Mouse (Mus musculus): Measurements from ENCODE around the gene Tgfbr2. TPM values are rescaled to one million over a fixed set of nuclear protein-coding genes. Genes with fewer than 3 reads are reported as not detected.

The Tgfbr2 gene
- total and polyA plus RNA-seq, 3 experiments: 19.6 to 46.3 (median 42.8) TPM

DNA sequence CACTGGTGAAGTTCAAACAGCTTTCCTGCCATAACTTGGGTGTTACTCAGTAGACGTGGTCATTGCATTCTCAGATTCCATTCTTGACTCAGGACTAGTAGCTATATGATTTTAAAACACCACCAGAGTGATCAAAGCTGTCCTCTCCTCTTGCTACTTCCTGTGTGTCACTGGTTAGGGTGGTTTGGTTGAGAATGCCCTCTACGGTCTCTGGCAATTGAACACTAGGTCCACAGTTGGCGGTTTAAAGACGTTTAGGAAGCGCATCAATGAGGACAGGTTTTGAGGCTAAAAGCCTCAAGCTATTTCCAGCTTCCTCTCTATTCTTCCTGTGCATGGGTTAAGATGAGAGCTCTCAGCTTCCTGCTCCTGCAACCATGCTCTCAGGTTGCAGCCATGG is 6.4 kb upstream of the Tgfbr2 start:
- Histone ChIP-seq H3K27ac (ENCODE audit: insufficient read depth, low read depth) (no peak overlapping the region), H3K79me2 (replicated peaks; ENCODE audit: control insufficient read depth, extremely low read depth, insufficient read depth, poor library complexity, severe bottlenecking) (no peaks in the 10 kb centered on the region), H3K36me3 (replicated peaks in 1 of 2; ENCODE audit: control insufficient read depth in 1 of 2, insufficient read depth in 1 of 2, low read length in 1 of 2) (peaks cover 0 to 4% of the 10 kb centered on the region in 2 experiments), H3K4me3 (replicated peaks in 1 of 3; ENCODE audit: low read depth in 2 of 3, low read length in 2 of 3, poor library complexity in 1 of 3) (no peak overlapping the region), H3K4me1 (ENCODE audit: control insufficient read depth in 1 of 2, insufficient read depth in 2 of 2) (peaks cover 13 to 51% of the 10 kb centered on the region in 2 experiments), H3K27me3 (replicated peaks) (no peaks in the 10 kb centered on the region), H3K4me2 (ENCODE audit: insufficient read depth, low read depth, poor library complexity, severe bottlenecking) (no peak overlapping the region), H3K9ac (ENCODE audit: insufficient read depth, low read depth) (no peak overlapping the region), H3K9me3 (replicated peaks; ENCODE audit: low read length) (no peaks in the 10 kb centered on the region)
- TF ChIP-seq JUND (conservative IDR thresholded peaks at IDR 0.05; ENCODE audit: low read depth, low read length) (no peak), MEF2A (IDR thresholded peaks at IDR 0.05; ENCODE audit: borderline replicate concordance, low read depth, low read length) (no peak), ZMIZ1 (IDR thresholded peaks at IDR 0.05; ENCODE audit: low read depth, low read length) (no peak), GABPA (IDR thresholded peaks at IDR 0.05; ENCODE audit: insufficient replicate concordance, low read depth, low read length) (no peak), USF2 (conservative IDR thresholded peaks at IDR 0.05; ENCODE audit: low read depth, low read length) (no peak), KAT2A (IDR thresholded peaks at IDR 0.05; ENCODE audit: insufficient replicate concordance, low read length) (no peak), NRF1 (IDR thresholded peaks at IDR 0.05; ENCODE audit: low read depth, low read length) (no peak), POLR2A (IDR thresholded peaks at IDR 0.05; ENCODE audit: low read depth, low read length) (no peak), EP300 (IDR thresholded peaks at IDR 0.05; ENCODE audit: low read length) (no peak), SIN3A (IDR thresholded peaks at IDR 0.05; ENCODE audit: low read length) (no peak), RCOR1 (conservative IDR thresholded peaks at IDR 0.05; ENCODE audit: low read depth, low read length) (no peak)
- DNase-seq (ENCODE audit: extremely low read depth): no peak
- in situ Hi-C loops (cut with MboI; ENCODE audit: low pct_ligation_motif_present, low pct_unique_long_range_greater_than_20kb, low sequenced_read_pairs): no loop called here
- dilution Hi-C loops (cut with MboI; ENCODE audit: extremely low pct_ligation_motif_present, extremely low pct_unique_long_range_greater_than_20kb, low sequenced_read_pairs): no loop called here

- Histone ChIP-seq H3K27me3 (replicated peaks) (no peaks in the 10 kb centered on the region), H3K4me3 (replicated peaks in 1 of 3; ENCODE audit: low read depth in 2 of 3, low read length in 2 of 3, poor library complexity in 1 of 3) (no peak overlapping the region), H3K4me1 (ENCODE audit: control insufficient read depth in 1 of 2, insufficient read depth in 2 of 2) (peaks cover 8 to 48% of the 10 kb centered on the region in 2 experiments), H3K36me3 (replicated peaks in 1 of 2; ENCODE audit: control insufficient read depth in 1 of 2, insufficient read depth in 1 of 2, low read length in 1 of 2) (peaks cover 0 to 4% of the 10 kb centered on the region in 2 experiments), H3K27ac (ENCODE audit: insufficient read depth, low read depth) (no peak overlapping the region), H3K4me2 (ENCODE audit: insufficient read depth, low read depth, poor library complexity, severe bottlenecking) (no peak overlapping the region), H3K9ac (ENCODE audit: insufficient read depth, low read depth) (no peak overlapping the region), H3K79me2 (replicated peaks; ENCODE audit: control insufficient read depth, extremely low read depth, insufficient read depth, poor library complexity, severe bottlenecking) (peaks cover 18% of the 10 kb centered on the region), H3K9me3 (replicated peaks; ENCODE audit: low read length) (no peaks in the 10 kb centered on the region)
- dilution Hi-C loops (cut with MboI; ENCODE audit: extremely low pct_ligation_motif_present, extremely low pct_unique_long_range_greater_than_20kb, low sequenced_read_pairs): no loop called here
- DNase-seq (ENCODE audit: extremely low read depth): peak; percentile 63
- TF ChIP-seq MEF2A (IDR thresholded peaks at IDR 0.05; ENCODE audit: borderline replicate concordance, low read depth, low read length) (no peak), ETS1 (conservative IDR thresholded peaks at IDR 0.05; ENCODE audit: low read depth, low read length) (peak; percentile 45), MAFK (IDR thresholded peaks at IDR 0.05; ENCODE audit: insufficient replicate concordance, low read length) (no peak)
- in situ Hi-C loops (cut with MboI; ENCODE audit: low pct_ligation_motif_present, low pct_unique_long_range_greater_than_20kb, low sequenced_read_pairs): loop anchor here (5.0 to 10.0 kb wide), 2 partner anchors 34 to 93 kb away; no protein-coding TSS in a partner anchor
Observed at GRCm38 (mm10) chr9:116178151-116178550, 3.0 kb upstream of the Tgfbr2 start.

GRCm38 (mm10) chr9:116177108-116177507 is 1.9 kb upstream of the Tgfbr2 start:
- in situ Hi-C loops (cut with MboI; ENCODE audit: low pct_ligation_motif_present, low pct_unique_long_range_greater_than_20kb, low sequenced_read_pairs): loop anchor here (5.0 to 10.0 kb wide), 2 partner anchors 35 to 92 kb away; no protein-coding TSS in a partner anchor
- H3K4me3 ChIP-seq (replicated peaks in 1 of 3; ENCODE audit: low read depth in 2 of 3, low read length in 2 of 3, poor library complexity in 1 of 3): no peak overlapping the region
- H3K27ac ChIP-seq (ENCODE audit: insufficient read depth, low read depth): no peak overlapping the region
- H3K27me3 ChIP-seq (replicated peaks): no peaks in the 10 kb centered on the region
- TF ChIP-seq ZKSCAN1 (IDR thresholded peaks at IDR 0.05; ENCODE audit: borderline replicate concordance, low read depth, low read length) (no peak), RAD21 (IDR thresholded peaks at IDR 0.05; ENCODE audit: low read depth, low read length) (no peak), POLR2A (IDR thresholded peaks at IDR 0.05; ENCODE audit: low read depth, low read length) (no peak), USF1 (IDR thresholded peaks at IDR 0.05; ENCODE audit: low read depth, low read length) (no peak)
- H3K79me2 ChIP-seq (replicated peaks; ENCODE audit: control insufficient read depth, extremely low read depth, insufficient read depth, poor library complexity, severe bottlenecking): peaks cover 28% of the 10 kb centered on the region
- H3K9ac ChIP-seq (ENCODE audit: insufficient read depth, low read depth): no peak overlapping the region
- H3K4me1 ChIP-seq (ENCODE audit: control insufficient read depth in 1 of 2, insufficient read depth in 2 of 2): peaks cover 8 to 46% of the 10 kb centered on the region in 2 experiments
- dilution Hi-C loops (cut with MboI; ENCODE audit: extremely low pct_ligation_motif_present, extremely low pct_unique_long_range_greater_than_20kb, low sequenced_read_pairs): no loop called here
- H3K9me3 ChIP-seq (replicated peaks; ENCODE audit: low read length): no peaks in the 10 kb centered on the region
- DNase-seq (ENCODE audit: extremely low read depth): no peak
- no peak overlapping the region for H3K4me2 ChIP-seq (ENCODE audit: insufficient read depth, low read depth, poor library complexity, severe bottlenecking)
- H3K36me3 ChIP-seq (replicated peaks in 1 of 2; ENCODE audit: control insufficient read depth in 1 of 2, insufficient read depth in 1 of 2, low read length in 1 of 2): peaks cover 0 to 7% of the 10 kb centered on the region in 2 experiments

Data from CH12.LX (cell line).